Mouse (Mus musculus) spleen, adult 12 weeks (tissue): Measurements from ENCODE around the gene Olfr1512.
"Not testable (repeated sequence)": the region's sequence is repeated elsewhere in the genome, so short reads cannot be mapped to it uniquely, and the experiment has no call there.

Experiments used
- DNase-seq: peaks from one replicate; pipeline ENCODE4 v3.0.0; 2022; ENCODE audit warnings: low spot score

Olfr1512 gene

DNA sequence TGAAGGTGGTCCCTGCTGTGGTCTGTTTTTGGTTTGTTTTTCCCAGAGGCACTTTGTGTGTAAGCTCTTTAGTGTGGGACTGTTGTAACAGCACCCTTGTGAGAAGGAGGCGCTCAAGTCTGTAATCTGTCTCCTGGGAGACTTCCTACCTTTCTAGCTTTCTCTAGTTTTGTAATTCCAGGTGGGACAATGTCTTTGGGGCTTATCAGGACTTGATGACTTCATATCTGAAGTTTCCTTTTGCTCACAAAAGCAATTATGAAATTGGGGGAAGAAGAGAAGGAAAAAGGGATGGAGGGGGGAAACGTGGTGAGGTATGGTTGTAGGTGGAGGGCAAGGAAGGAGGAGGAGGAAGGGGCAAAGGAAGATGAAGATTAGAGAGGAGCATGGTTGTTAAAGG is at the start of gene Olfr1512:
Gene Olfr1512, minus strand, starts transcription at position 101 of the 400 bp plus-strand sequence.
- DNase-seq, result no peak

DNA sequence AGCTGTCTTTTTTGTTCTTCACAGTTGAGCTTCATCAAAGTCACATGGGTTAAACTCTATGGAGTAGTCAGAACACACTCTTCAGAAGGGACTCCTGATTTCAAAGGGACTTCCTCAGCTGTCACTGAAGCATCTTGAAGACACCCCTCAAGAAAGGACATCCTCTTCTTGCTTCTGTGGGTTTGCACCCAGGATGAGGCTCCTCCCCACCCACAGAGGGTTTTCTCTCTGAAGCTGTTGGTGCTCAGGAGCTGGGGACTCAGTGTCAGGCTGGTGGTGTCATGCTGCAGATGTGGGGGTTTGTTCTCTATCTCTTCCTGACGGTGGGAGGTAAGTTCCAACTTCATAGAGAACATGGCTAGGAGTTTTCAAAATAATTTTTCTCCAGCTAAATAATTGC is 48.7 kb upstream of the Olfr1512 start:
- DNase-seq, result no peak

DNA sequence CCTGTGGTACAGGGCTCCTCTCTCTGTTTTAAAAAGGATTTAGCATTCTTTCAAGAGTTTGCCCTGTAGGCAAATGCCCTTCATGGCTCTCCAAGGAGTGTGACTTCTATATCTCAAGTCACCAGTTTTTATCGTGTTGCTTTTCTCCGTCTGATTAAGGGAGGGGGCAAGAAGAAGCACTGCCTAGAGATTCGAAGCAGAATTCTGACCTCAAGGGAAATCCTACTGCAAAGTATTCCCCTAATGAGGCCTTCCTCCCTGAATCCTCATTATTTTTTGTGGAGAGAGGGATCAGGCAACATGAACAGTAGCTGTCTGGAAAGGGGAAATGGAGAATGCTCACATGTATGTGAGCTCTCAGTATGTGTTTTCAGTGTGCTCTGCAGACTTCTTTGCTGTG is 35.3 kb upstream of the Olfr1512 start, which contains the start of gene Olfr1510:
Gene Olfr1510, minus strand, starts transcription at position 101 of the 400 bp plus-strand sequence.
- DNase-seq, result no peak

DNA sequence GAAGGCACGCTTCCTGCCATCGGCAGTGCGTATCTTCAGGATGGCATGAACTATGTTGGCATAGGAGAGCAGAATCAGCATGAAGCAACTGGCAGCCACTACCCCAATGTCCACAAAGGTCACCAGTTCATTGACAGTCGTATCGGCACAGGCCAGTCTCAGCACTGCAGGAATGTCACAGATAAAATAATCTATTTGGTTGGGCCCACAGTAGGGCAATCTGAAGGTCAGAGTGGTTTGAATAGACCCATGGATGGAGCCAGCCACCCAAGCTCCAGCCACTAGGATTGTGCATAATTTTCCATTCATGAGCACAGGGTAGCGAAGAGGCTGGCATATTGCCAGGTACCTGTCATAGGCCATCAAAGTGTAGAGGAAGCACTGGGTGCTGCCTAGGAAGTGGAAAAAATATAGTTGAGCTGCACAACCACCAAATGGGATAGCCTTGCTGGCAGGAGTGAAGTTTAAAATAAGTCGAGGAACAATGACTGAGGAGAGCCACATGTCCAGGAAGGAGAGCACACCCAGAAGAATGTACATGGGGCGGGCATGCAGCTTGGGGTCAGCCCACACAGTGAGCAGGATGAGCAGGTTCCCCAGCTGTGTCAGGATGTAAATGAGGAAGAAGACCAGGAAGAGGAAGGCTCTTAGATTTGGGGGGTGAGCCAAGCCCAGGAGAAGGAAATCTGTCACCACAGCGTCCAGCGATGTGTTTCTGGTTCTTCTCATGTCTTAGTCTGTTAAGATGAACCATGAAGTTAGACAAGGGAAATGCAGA is 31.4 kb upstream of the Olfr1512 start:
- DNase-seq, result not testable (repeated sequence)

DNA sequence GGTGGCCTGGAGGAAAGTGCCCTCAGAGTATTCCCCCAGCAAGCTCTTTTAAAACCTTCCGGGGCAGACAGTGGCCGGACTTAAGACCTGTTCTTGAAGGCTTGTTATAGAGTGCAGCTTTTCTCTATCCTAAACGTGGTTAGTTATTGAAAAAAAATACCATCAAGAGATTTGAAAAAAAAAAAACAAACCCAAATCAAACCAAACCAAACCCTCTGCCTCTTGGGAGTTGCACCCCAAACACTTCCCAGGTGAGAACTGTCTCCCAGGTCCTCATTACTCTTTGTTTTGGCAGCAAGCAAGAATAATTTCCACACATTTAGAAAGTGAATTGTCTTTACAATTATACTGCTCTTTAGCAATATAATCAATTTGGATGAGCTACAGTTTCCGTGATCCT is 18.3 kb upstream of the Olfr1512 start, which contains the start of gene Olfr1511:
Gene Olfr1511, minus strand, starts transcription at position 101 of the 400 bp plus-strand sequence.
- DNase-seq, result no peak

DNA sequence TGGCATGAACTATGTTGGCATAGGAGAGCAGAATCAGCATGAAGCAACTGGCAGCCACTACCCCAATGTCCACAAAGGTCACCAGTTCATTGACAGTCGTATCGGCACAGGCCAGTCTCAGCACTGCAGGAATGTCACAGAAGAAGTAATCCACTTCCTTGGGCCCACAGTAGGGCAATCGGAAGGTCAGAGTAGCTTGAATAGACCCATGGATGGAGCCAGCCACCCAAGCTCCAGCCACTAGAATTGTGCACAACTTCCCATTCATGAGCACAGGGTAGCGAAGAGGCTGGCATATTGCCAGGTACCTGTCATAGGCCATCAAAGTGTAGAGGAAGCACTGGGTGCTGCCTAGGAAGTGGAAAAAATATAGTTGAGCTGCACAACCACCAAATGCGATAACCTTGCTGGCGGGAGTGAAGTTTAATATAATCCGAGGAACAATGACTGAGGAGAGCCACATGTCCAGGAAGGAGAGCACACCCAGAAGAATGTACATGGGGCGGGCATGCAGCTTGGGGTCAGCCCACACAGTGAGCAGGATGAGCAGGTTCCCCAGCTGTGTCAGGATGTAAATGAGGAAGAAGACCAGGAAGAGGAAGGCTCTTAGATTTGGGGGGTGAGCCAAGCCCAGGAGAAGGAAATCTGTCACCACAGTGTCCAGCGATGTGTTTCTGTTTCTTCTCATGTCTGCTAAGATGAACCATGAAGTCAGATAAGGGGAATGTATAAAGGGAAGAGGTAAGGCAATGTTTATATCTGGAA is 11.3 kb upstream of the Olfr1512 start:
- DNase-seq, result not testable (repeated sequence)

DNA sequence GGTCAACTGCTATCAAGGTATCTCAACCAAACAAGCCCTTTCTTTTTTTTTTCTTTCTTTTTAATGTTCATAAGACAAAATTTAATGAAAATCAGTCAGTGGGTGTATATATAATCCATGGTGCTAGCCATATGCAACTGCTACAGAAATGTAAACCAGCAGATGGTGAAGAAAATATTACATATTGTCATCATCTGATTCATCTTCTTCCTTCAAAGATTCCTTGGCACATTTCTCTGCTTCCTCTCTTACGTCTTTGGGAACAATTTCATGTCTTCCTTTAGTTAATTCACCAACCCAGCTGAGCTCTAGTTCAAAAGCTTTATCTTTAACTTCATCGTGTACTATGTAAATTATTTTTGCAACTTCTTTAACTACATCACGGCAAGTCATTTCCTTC is 10.2 kb downstream of the Olfr1512 start:
- no peak for DNase-seq

DNA sequence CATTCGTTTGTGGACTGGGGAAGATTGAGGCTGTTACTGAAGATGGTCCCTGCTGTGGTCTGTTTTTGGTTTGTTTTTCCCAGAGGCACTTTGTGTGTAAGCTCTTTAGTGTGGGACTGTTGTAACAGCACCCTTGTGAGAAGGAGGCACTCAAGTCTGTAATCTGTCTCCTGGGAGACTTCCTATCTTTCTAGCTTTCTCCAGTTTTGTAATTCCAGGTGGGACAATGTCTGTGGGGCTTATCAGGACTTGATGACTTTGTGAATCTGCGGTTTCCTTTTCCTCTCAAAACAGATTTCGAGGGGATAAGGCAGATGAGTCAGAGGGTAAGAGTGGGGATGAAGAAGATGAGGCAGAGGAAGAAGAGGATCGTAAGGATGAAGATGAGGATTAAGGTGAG is 22.7 kb downstream of the Olfr1512 start, which contains the start of gene Olfr1513:
Gene Olfr1513, minus strand, starts transcription at position 101 of the 400 bp plus-strand sequence.
- DNase-seq, result no peak

DNA sequence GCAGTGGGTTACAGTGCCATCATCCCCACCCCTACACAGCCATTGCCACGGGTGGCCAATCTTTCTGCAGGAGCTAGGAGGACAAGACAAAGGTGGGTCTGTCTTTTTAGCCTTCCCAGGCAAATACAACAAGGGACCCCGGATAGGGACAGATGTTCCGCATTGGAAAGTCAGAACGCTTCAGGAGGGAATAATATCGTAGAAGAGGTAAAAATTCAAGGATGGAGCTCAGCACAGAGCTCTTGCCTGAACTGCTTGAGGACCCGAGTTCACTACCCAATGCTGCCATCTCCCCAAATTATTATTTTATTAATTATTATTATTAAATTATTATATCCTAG is 39.5 kb downstream of the Olfr1512 start:
- DNase-seq, result no peak

DNA sequence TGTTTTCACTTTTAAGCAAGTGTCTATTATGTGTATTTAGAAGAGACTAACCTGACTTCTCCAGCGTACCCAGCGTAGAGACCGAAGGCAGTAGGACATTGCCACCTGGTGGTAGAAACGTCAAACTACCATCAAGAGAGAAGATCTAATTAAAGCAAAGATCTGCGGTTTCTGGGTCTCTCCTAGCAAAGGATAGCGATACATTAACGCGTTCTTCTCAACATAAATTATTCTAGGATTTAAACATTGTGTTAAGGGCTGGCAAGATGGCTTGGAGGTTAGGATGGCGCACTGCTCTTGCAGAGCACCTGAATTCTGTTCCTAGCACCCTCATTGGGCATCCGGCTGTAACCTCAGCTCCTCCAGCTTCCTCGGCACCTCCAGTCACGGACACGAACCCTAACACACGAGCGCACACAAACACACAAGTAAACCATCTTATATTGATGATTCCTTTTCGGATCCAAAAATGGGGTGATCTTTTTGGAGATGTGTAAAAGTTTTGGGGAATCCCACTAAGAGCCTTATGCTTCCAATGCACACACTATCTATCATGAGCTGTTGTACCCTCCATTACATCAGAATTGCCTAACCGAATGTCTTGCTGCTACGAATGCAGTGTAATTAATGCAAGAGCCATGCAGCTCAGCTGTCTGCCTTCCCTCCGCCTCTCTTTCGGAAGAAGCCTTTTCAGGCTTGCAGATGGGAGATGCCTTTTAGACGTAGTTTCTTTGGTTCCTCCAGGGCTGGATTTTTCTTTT is 40.0 kb downstream of the Olfr1512 start:
- no peak for DNase-seq

DNA sequence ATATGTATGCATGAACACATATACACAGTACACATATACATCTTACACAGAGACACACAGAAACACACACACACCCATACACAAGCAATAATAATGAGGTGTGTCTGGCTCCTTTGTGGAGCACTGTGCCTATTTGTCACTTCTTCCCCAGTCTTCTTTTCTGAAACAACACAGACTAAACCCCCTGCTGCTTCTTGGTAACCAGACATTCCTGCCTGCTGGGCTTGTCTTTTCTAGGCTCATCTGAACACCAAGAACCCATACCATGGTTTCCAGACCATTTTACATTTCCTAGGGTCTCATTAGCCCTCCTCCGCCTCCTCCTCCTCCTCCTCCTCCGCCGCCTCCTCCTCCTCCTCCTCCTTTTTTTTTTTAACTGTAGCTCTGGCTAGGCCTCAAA is 46.8 kb downstream of the Olfr1512 start:
- no peak for DNase-seq

DNA sequence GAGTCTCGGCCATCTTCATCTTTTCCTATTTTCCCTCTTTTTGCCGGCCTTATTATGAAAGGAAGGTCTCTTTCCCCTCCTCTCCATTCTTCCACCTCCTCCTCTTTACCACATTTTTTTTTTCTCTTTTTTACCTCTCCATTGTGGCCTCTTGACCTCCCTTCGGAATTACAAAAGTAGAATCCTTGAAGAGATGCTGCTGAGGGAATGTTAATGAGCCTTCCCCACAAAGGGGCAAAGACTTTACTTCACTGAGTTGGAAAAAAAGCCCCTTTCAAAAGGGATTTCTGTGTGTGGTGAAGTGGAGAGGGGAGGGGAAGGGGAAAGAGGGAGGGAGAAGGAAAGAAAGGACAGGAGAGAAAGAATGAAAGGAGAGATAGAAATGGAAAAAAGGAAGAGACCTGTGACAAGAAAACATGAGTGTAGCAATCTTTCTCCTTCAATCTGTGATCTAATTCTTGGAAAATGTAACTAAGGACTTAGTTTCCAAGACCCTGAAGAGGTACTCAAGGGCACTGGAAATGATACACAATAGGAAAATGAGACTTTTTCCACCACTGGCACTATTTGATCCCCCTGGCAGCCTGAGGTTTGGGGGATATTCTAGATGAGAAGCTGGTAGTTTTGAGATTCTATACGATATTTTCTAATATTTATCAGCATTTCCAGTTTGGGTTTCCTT is 47.8 kb downstream of the Olfr1512 start:
- DNase-seq, result no peak

DNA sequence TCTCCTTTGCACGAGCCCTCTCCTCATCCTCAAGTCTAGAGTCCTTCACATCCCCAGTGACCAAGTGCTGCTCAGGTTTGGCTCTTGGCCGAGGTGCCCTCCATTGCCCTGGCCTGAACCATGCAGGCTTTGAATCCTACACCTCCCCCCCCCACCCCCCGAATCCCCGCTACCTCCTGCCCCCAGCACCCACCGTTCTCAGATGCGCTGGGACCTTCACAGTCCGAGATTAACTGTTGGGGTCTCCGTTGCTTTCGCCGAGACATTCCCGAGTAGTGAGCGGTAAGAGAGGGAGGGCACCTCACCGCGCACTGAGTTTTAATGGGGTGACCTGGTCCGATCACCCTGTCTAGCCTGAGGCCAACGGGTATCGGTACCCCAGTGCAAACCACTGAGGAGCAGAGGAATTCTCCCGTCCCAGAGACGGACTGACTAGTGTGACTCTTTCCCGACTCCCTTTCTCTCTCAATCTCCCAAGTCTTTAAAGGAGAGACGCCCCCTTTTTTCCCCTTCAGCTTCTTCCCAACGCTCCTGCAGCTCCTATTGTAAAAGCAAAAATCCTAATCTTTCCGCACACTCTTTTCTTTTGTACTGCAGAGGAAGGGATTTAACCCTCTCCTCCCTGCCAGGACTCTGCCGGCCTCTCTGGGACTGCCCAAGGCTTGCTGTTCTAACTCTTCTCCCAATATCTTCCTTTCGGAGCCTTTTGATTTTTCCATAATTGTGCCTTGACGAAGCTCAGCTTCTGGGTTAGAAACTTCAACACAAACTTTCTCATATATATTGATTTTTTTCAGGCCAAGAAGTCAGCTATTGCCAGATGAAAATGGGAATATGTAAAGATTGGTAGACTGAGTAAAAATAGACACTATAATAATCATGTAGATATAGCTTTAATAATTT is 50.8 kb downstream of the Olfr1512 start, which contains the start of gene Sall2:
Gene Sall2, minus strand, starts transcription at position 853 of the 903 bp plus-strand sequence.
- DNase-seq, result no peak

DNA sequence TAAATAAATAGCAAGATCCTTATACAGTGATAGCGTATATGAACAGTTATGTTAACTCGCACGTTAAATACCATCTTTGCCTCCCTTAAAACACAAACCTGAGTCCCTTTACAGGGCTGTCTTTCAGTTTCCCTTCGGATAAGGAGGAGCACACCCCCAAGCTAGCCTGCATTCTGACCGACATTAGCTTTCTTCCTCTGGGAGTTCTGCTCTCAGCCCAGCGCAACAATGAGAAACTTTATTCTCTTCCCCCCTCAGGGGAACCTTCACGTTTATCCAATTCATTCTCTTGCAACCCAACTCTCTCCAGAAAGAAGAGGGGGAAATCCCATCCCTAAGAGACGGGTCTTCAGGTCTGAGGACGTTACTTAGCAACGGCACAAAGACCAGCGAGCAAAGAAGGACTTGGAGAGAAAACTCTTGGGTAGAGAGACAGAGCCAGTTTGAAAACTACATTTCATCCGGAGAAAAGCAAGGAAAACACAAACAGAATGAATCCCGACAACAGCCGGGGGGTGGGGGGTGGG is 51.5 kb downstream of the Olfr1512 start:
- DNase-seq, result no peak

DNA sequence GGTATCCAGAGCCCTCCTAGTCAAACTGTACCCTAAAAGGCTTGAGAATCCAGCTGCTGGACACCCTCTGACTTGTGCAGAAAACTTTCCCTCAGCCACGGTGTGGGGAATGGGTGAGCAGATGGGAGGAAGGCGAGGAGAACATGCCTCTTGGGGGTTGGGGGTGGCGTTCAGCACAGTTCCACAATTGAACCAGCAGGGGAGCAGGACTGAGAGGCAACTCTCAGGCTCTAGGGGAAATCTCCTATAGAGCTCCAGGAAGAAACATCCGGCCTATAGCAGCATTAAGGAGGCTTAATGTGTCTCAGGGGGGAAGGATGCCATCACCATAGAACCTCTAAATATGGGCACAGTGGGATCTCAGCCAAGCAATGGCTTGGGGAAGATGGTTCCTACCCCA is 53.1 kb downstream of the Olfr1512 start:
- DNase-seq, result no peak
